Mouse (Mus musculus): ENCODE data around the gene Hspb8. TPM values are rescaled to one million over a fixed set of nuclear protein-coding genes. Genes with fewer than 3 reads are reported as not detected.

Gene Hspb8
- 34.9 and 35.3 TPM in 2 replicates for polyA plus RNA-seq (2014; fragmentation: Nextera tagmentation; extraction: Ambion mirVana)

DNA sequence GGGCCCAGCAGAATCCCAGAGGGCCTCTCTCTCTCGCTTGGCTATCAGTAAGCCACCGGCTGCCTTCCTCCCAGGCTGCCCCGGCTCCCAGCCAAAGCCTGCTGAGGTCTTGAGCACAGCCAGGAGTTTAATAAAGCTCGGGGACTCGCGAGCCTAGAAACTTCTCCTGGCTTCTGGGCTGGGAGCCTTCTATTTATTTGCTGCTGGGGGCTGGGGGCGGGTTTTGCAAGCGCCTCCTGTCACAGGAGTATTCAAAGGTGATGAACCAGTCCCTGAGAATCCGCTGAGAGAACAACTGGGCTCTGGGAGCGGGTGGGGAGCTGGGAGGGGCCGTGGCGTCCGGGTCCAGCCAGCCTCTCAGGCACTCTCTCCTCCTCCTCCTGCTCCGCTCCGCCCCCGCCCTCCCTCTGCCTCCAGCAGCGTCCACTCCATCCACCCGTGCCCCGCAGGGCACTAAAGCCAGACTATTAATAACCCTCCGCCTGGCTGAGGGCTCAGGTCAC lies at the start of gene Hspb8:
TSS of gene Hspb8 (minus strand) at position 166 of the 503 bp plus-strand sequence.
- peak within 1 kb of the TSS; percentile 87 for H3K4me2 ChIP-seq
- under 1% methylated on average over 20 of the region's 20 CpGs for whole genome bisulfite sequencing (ENCODE audit: insufficient replicate concordance)
- H3K27ac ChIP-seq (ENCODE audit: low read depth, low read length) = peak within 1 kb of the TSS; percentile 93
- H3K9ac ChIP-seq (ENCODE audit: low read depth, low read length) = peak within 1 kb of the TSS; percentile 87
- H3K36me3 ChIP-seq (ENCODE audit: control insufficient read depth, insufficient read depth, low read length) = no peaks in the 10 kb centered on the region
- peaks cover 31% of the 10 kb centered on the region for H3K4me1 ChIP-seq (ENCODE audit: control insufficient read depth, insufficient read depth, low read length)
- peak; percentile 86 for ATAC-seq (replicated peaks; ENCODE audit: insufficient number of reproducible peaks, low FRiP score, low TSS enrichment)
- no peaks in the 10 kb centered on the region for H3K9me3 ChIP-seq (replicated peaks; ENCODE audit: control insufficient read depth, low read length)
- no peaks in the 10 kb centered on the region for H3K27me3 ChIP-seq (ENCODE audit: control insufficient read depth, insufficient read depth, low read length)
- peak within 1 kb of the TSS; percentile 55 for H3K4me3 ChIP-seq (ENCODE audit: low read depth, low read length)

DNA sequence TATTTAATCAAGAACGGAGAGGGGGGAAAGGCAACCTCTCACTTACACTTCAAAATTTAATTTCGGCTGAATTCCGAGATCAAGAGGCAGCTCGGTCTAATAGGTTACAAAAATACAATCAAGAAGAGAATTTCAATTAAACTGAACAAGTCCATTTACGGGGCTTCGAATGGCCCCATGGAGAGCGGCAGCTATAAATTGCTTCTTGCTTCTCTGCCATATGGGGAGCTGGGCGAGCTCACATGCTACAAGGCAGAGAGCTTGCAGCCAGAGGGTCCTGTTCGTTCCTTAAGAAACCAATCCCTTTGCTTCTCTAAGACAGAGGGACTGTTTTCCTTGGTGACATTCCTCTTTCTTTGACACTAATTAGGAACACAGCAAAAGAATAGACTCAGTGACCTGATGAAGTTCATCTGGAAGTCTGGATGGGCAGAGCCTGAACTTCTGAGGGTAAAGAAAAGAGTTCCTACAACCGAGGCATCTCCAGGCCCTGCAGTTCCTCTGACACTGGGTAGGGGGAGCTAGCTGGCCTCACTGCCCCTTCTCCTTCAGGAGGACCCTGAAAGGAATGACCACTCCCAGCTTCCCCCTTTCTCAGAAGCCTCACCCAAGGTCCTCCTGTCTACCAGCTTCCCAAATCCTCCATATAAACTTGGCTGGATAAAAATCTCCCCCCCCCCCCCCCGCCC lies 38.8 kb upstream of the Hspb8 start:
- no peak overlapping the region for H3K27ac ChIP-seq (ENCODE audit: low read depth, low read length)

DNA sequence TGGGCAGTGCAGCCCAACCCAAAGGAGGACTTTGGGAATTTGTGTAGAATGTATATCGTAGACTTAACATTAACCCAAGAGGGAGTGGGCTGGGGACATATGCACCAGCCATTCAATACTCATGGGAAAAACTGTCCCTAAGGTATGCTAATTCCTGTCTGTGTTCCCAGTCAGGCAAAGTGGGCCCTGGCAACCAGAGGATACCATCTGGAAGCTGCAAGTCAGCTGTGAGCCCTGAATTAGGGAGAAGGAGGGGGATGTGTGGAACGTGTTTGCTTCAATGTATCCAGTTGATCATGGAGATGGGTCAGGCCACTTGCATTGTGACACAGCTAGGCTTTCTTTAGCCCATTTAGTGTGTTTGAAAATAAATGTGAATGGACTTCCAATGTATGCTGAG lies 37.3 kb upstream of the Hspb8 start:
- Histone ChIP-seq H3K4me3 (ENCODE audit: low read depth, low read length) (no peak overlapping the region), H3K4me1 (ENCODE audit: control insufficient read depth, insufficient read depth, low read length) (no peaks in the 10 kb centered on the region), H3K9me3 (replicated peaks; ENCODE audit: control insufficient read depth, low read length) (peaks cover 3% of the 10 kb centered on the region; the same call in 1 of the 2 replicates), H3K9ac (ENCODE audit: low read depth, low read length) (no peak overlapping the region), H3K36me3 (ENCODE audit: control insufficient read depth, insufficient read depth, low read length) (no peaks in the 10 kb centered on the region), H3K27ac (ENCODE audit: low read depth, low read length) (no peak overlapping the region), H3K27me3 (ENCODE audit: control insufficient read depth, insufficient read depth, low read length) (no peaks in the 10 kb centered on the region), H3K4me2 (no peak overlapping the region)
- no peak for ATAC-seq (replicated peaks; ENCODE audit: insufficient number of reproducible peaks, low FRiP score, low TSS enrichment)
- 79% methylated on average over 2 of the region's 2 CpGs for WGBS (ENCODE audit: insufficient replicate concordance)

More for the DNA sequence above, 38.8 kb upstream of the Hspb8 start:
- H3K4me2 ChIP-seq = no peak overlapping the region
- ATAC-seq (replicated peaks; ENCODE audit: insufficient number of reproducible peaks, low FRiP score, low TSS enrichment) = no peak
- no peaks in the 10 kb centered on the region for H3K36me3 ChIP-seq (ENCODE audit: control insufficient read depth, insufficient read depth, low read length)
- H3K9ac ChIP-seq (ENCODE audit: low read depth, low read length) = no peak overlapping the region
- no peak overlapping the region for H3K4me3 ChIP-seq (ENCODE audit: low read depth, low read length)
- WGBS (ENCODE audit: insufficient replicate concordance) = 58% methylated on average over 11 of the region's 11 CpGs
- peaks cover 8% of the 10 kb centered on the region for H3K9me3 ChIP-seq (replicated peaks; ENCODE audit: control insufficient read depth, low read length)
- no peaks in the 10 kb centered on the region for H3K27me3 ChIP-seq (ENCODE audit: control insufficient read depth, insufficient read depth, low read length)
- H3K4me1 ChIP-seq (ENCODE audit: control insufficient read depth, insufficient read depth, low read length) = no peaks in the 10 kb centered on the region

GRCm38 (mm10) chr5:116457791-116458190 lies 35.1 kb upstream of the Hspb8 start:
- no peak overlapping the region for H3K4me3 ChIP-seq (ENCODE audit: low read depth, low read length)
- H3K27ac ChIP-seq (ENCODE audit: low read depth, low read length) = no peak overlapping the region
- no peak overlapping the region for H3K9ac ChIP-seq (ENCODE audit: low read depth, low read length)
- H3K4me2 ChIP-seq = no peak overlapping the region
- H3K36me3 ChIP-seq (ENCODE audit: control insufficient read depth, insufficient read depth, low read length) = no peaks in the 10 kb centered on the region
- no peaks in the 10 kb centered on the region for H3K4me1 ChIP-seq (ENCODE audit: control insufficient read depth, insufficient read depth, low read length)
- WGBS (ENCODE audit: insufficient replicate concordance) = 81% methylated on average over 7 of the region's 7 CpGs
- ATAC-seq (replicated peaks; ENCODE audit: insufficient number of reproducible peaks, low FRiP score, low TSS enrichment) = no peak
- no peaks in the 10 kb centered on the region for H3K9me3 ChIP-seq (replicated peaks; ENCODE audit: control insufficient read depth, low read length)
- no peaks in the 10 kb centered on the region for H3K27me3 ChIP-seq (ENCODE audit: control insufficient read depth, insufficient read depth, low read length)

- no peak overlapping the region for H3K4me3 ChIP-seq (ENCODE audit: low read depth, low read length)
- no peaks in the 10 kb centered on the region for H3K36me3 ChIP-seq (ENCODE audit: control insufficient read depth, insufficient read depth, low read length)
- no peaks in the 10 kb centered on the region for H3K9me3 ChIP-seq (replicated peaks; ENCODE audit: control insufficient read depth, low read length)
- peaks cover under 1% of the 10 kb centered on the region; the same call in 1 of the 2 replicates for H3K27me3 ChIP-seq (ENCODE audit: control insufficient read depth, insufficient read depth, low read length)
- no peak overlapping the region for H3K9ac ChIP-seq (ENCODE audit: low read depth, low read length)
- H3K4me2 ChIP-seq = peak overlapping the region; percentile 48
- H3K27ac ChIP-seq (ENCODE audit: low read depth, low read length) = no peak overlapping the region
- WGBS (ENCODE audit: insufficient replicate concordance) = 21% methylated on average over 10 of the region's 10 CpGs
- ATAC-seq (replicated peaks; ENCODE audit: insufficient number of reproducible peaks, low FRiP score, low TSS enrichment) = no peak
- H3K4me1 ChIP-seq (ENCODE audit: control insufficient read depth, insufficient read depth, low read length) = no peaks in the 10 kb centered on the region
These were observed 34.3 kb upstream of the Hspb8 start for GRCm38 (mm10) chr5:116456796-116457515.

GRCm38 (mm10) chr5:116453401-116453851 lies 30.8 kb upstream of the Hspb8 start:
- WGBS (ENCODE audit: insufficient replicate concordance) = 3% methylated on average over 27 of the region's 27 CpGs
- Histone ChIP-seq H3K27ac (ENCODE audit: low read depth, low read length) (no peak overlapping the region), H3K27me3 (ENCODE audit: control insufficient read depth, insufficient read depth, low read length) (peaks cover 2% of the 10 kb centered on the region; the same call in 1 of the 2 replicates), H3K9ac (ENCODE audit: low read depth, low read length) (peak overlapping the region; percentile 54; the same call in 1 of the 2 replicates), H3K36me3 (ENCODE audit: control insufficient read depth, insufficient read depth, low read length) (no peaks in the 10 kb centered on the region), H3K9me3 (replicated peaks; ENCODE audit: control insufficient read depth, low read length) (no peaks in the 10 kb centered on the region), H3K4me3 (ENCODE audit: low read depth, low read length) (peak overlapping the region; percentile 35), H3K4me2 (peak overlapping the region; percentile 70), H3K4me1 (ENCODE audit: control insufficient read depth, insufficient read depth, low read length) (peaks cover 10% of the 10 kb centered on the region)
- ATAC-seq (replicated peaks; ENCODE audit: insufficient number of reproducible peaks, low FRiP score, low TSS enrichment) = no peak

DNA sequence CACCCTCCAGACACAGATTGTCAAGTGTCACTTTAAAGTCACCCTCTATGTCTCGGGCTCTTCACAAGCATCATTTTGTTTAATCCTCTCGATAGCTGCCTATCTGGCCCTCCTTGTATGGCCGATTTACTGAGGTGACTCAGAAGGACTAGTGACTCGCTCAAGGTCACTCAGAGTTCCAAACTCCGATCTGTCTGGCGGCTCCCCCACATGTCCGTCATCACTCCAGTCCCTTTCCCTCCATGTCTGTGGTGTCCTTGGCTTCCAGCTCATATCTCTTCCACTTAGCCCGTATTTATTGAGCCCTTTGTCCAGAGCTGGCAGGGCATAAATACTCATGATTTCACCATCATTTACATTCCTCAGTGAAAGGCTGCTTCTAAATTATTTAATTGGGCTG lies 28.2 kb upstream of the Hspb8 start:
- Histone ChIP-seq H3K9ac (ENCODE audit: low read depth, low read length) (no peak overlapping the region), H3K36me3 (ENCODE audit: control insufficient read depth, insufficient read depth, low read length) (no peaks in the 10 kb centered on the region), H3K27ac (ENCODE audit: low read depth, low read length) (peak overlapping the region; percentile 32), H3K4me1 (ENCODE audit: control insufficient read depth, insufficient read depth, low read length) (peaks cover 23% of the 10 kb centered on the region), H3K9me3 (replicated peaks; ENCODE audit: control insufficient read depth, low read length) (no peaks in the 10 kb centered on the region), H3K4me2 (no peak overlapping the region), H3K27me3 (ENCODE audit: control insufficient read depth, insufficient read depth, low read length) (peaks cover 5% of the 10 kb centered on the region; the same call in 1 of the 2 replicates), H3K4me3 (ENCODE audit: low read depth, low read length) (no peak overlapping the region)
- 36% methylated on average over 8 of the region's 8 CpGs for WGBS (ENCODE audit: insufficient replicate concordance)
- ATAC-seq (replicated peaks; ENCODE audit: insufficient number of reproducible peaks, low FRiP score, low TSS enrichment) = no peak

DNA sequence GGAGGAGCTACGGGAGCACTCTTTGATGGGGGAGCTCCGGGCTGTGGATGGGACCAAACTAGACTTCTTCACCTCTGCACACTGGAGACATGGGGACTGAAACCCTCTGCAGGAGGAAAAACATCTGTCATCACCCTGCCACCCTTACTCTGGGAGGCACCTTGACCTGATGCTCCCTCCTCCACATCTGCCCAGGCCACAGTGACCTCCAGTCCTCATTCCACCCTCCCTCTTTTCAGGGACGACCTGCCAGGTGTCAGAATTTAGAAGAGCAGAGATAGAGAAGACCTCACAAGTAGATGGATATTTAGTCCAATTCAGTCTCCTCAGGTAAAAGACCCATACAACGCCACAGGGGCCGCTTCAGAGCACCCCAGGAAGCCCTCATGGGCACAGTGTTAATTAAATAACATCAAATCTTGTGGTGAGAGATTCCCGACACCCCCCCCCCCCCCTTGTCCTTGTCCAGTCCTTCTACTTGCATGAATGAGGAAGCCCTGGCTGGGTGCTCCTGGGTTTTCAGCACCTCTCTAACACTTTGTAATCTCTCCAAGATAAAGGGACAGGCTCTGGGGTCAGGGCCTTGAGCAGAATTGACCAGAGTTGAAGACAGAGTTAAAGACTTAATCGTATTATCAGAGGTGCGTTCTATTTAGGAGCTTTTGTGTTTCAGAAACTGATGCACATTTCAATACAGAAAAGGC lies 27.0 kb upstream of the Hspb8 start:
- Histone ChIP-seq H3K9me3 (replicated peaks; ENCODE audit: control insufficient read depth, low read length) (no peaks in the 10 kb centered on the region), H3K4me3 (ENCODE audit: low read depth, low read length) (no peak overlapping the region), H3K9ac (ENCODE audit: low read depth, low read length) (no peak overlapping the region), H3K4me2 (peak overlapping the region; percentile 46; the same call in 1 of the 2 replicates), H3K27ac (ENCODE audit: low read depth, low read length) (no peak overlapping the region), H3K4me1 (ENCODE audit: control insufficient read depth, insufficient read depth, low read length) (peaks cover 23% of the 10 kb centered on the region), H3K27me3 (ENCODE audit: control insufficient read depth, insufficient read depth, low read length) (peaks cover 5% of the 10 kb centered on the region; the same call in 1 of the 2 replicates), H3K36me3 (ENCODE audit: control insufficient read depth, insufficient read depth, low read length) (no peaks in the 10 kb centered on the region)
- WGBS (ENCODE audit: insufficient replicate concordance) = 17% methylated on average over 8 of the region's 8 CpGs
- ATAC-seq (replicated peaks; ENCODE audit: insufficient number of reproducible peaks, low FRiP score, low TSS enrichment) = no peak
